10 mouse cellular contexts compared by ENCODE assay signal in the genomic region with DNA sequence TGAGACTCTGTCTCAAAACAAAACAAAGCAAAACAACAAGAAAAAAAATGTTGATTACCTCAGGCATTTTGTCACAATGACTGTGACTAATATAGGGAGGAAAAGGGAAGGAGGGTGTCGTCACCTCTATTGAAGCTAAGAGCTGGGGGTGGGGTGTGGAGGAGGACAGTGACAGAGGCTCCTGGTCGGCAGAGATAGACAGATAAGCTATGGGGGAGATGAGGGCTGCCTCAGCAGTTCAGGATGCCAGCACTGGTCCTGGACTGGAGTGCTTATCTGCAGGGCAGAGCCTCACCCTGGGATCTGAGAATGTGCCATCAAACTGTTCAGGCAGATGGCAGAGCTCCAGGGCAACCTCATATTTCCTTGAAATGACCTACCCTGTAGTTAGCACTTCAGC. TPM values are rescaled to one million over a fixed set of nuclear protein-coding genes. Genes with fewer than 3 reads are reported as not detected.
DNase-seq lines count a peak whose midpoint lies in the region; ATAC-seq and TF ChIP-seq lines count a peak whose summit lies in the region.
"Had no signal": no experiment of that assay in that cellular context is flagged by ENCODE, and none has a peak within 500 bp of the region (broad histone marks: within the 10 kb centered on the region; RNA-seq: fewer than 3 reads in every experiment).

No protein-coding gene starts in this region.

- no peaks in the 10 kb centered on the region for H3K9me3 ChIP-seq in liver, embryonic 14.5 days (ENCODE audit: control insufficient read depth, low read length)
- no peaks in the 10 kb centered on the region for H3K9me3 ChIP-seq in stomach, embryonic 16.5 days (replicated peaks; ENCODE audit: control insufficient read depth, low read length)
- H3K9me3 ChIP-seq: hindbrain, embryonic 15.5 days; neural tube, embryonic 12.5 days had no signal

- TF ChIP-seq CTCF in lung, adult 2 months (IDR thresholded peaks at IDR 0.05; ENCODE audit: insufficient read depth, low read length): no peak
- TF ChIP-seq CTCF in liver, embryonic 14.5 days (IDR thresholded peaks at IDR 0.05; ENCODE audit: low read depth): no peak; the same call in 1 of the 2 replicates

- TF ChIP-seq POLR2A in lung, adult 2 months (IDR thresholded peaks at IDR 0.05; ENCODE audit: borderline replicate concordance, extremely low read depth, low read depth, low read length): no peak

- ATAC-seq in liver, embryonic 14.5 days (ENCODE audit: insufficient read depth): peak; percentile 100
- peak; percentile 74; the same call in 1 of the 2 replicates for ATAC-seq in stomach, embryonic 16.5 days (ENCODE audit: insufficient read depth, low FRiP score)

- H3K4me1 ChIP-seq in lung, adult 2 months (ENCODE audit: control insufficient read depth, insufficient read depth, low read length): no peaks in the 10 kb centered on the region; the same call in 1 of the 2 replicates
- peaks cover 23 to 37% of the 10 kb centered on the region in 2 experiments for H3K4me1 ChIP-seq in liver, embryonic 14.5 days (replicated peaks; ENCODE audit: control insufficient read depth in 2 of 2, insufficient read depth in 2 of 2, low read length in 1 of 2)
- peaks cover 12% of the 10 kb centered on the region; the same call in 1 of the 2 replicates for H3K4me1 ChIP-seq in stomach, embryonic 16.5 days (ENCODE audit: control insufficient read depth, insufficient read depth, low read length)
- H3K4me1 ChIP-seq: hindbrain, embryonic 15.5 days; neural tube, embryonic 12.5 days had no signal

- TF ChIP-seq EP300 in liver, embryonic 14.5 days (IDR thresholded peaks at IDR 0.05; ENCODE audit: low read depth): peak; percentile 85

- no peaks in the 10 kb centered on the region for H3K27me3 ChIP-seq in liver, embryonic 14.5 days (ENCODE audit: control insufficient read depth, insufficient read depth, low read length)
- no peaks in the 10 kb centered on the region for H3K27me3 ChIP-seq in stomach, embryonic 16.5 days (ENCODE audit: control insufficient read depth, insufficient read depth, low read length)
- H3K27me3 ChIP-seq: hindbrain, embryonic 15.5 days; neural tube, embryonic 12.5 days had no signal

- H3K9ac ChIP-seq in liver, embryonic 14.5 days (replicated peaks): peak overlapping the region; percentile 49; the same call in 1 of the 2 replicates
- H3K9ac ChIP-seq in stomach, embryonic 16.5 days (ENCODE audit: low read length): no peak overlapping the region
- H3K9ac ChIP-seq: hindbrain, embryonic 15.5 days; neural tube, embryonic 12.5 days had no signal

- H3K4me3 ChIP-seq in lung, adult 2 months (replicated peaks; ENCODE audit: extremely low read depth, low read depth, low read length): no peak overlapping the region
- H3K4me3 ChIP-seq in liver, embryonic 14.5 days (ENCODE audit: insufficient read depth in 1 of 2, low read depth in 2 of 2, low read length in 2 of 2): no peak overlapping the region
- no peak overlapping the region for H3K4me3 ChIP-seq in stomach, embryonic 16.5 days (replicated peaks; ENCODE audit: low read length)
- H3K4me3 ChIP-seq: hindbrain, embryonic 15.5 days; neural tube, embryonic 12.5 days had no signal

- peak overlapping the region; percentile 75 for H3K27ac ChIP-seq in liver, embryonic 14.5 days
- no peak overlapping the region for H3K27ac ChIP-seq in stomach, embryonic 16.5 days (ENCODE audit: low read length)
- H3K27ac ChIP-seq: hindbrain, embryonic 15.5 days; neural tube, embryonic 12.5 days had no signal

- 30% methylated on average over 2 of the region's 2 CpGs for WGBS in lung, adult 2 months
- 5% methylated on average over 2 of the region's 2 CpGs for WGBS in liver, embryonic 14.5 days (ENCODE audit: insufficient replicate concordance)
- WGBS in stomach, embryonic 16.5 days: 53% methylated on average over 2 of the region's 2 CpGs

- peak; percentile 7 for DNase-seq in lung, postnatal 25 days (ENCODE audit: low spot score)
- DNase-seq in lung, adult 2 months: no peak
- peak; percentile 64 for DNase-seq in c-Kit-positive CD71-positive TER-119-negative erythroid progenitor cells, embryonic 14.5 days (ENCODE audit: low read depth)
- DNase-seq in liver, embryonic 14.5 days (ENCODE audit: low read depth in 3 of 3, low spot score in 3 of 3): peak; percentile 73 to 95 (median 91)
- DNase-seq in layer of hippocampus, adult 11-12 months (ENCODE audit: low spot score): no peak
- DNase-seq in layer of hippocampus, adult 9-10 months (ENCODE audit: low spot score): no peak
- no peak for DNase-seq in cerebellum, postnatal 14 days

- peak overlapping the region; percentile 37 for H3K4me2 ChIP-seq in liver, embryonic 14.5 days (ENCODE audit: low read depth)
- no peak overlapping the region for H3K4me2 ChIP-seq in stomach, embryonic 16.5 days (ENCODE audit: low read depth, low read length)
- H3K4me2 ChIP-seq: hindbrain, embryonic 15.5 days; neural tube, embryonic 12.5 days had no signal

- H3K36me3 ChIP-seq in liver, embryonic 14.5 days (replicated peaks; ENCODE audit: control insufficient read depth, insufficient read depth, low read depth): no peaks in the 10 kb centered on the region
- H3K36me3 ChIP-seq in stomach, embryonic 16.5 days (ENCODE audit: control insufficient read depth, insufficient read depth, low read length): no peaks in the 10 kb centered on the region
- H3K36me3 ChIP-seq: hindbrain, embryonic 15.5 days; neural tube, embryonic 12.5 days had no signal

RNA-seq across cellular contexts. Expression of a gene that starts 43.1 kb away (rescaled TPM):
- polyA plus RNA-seq in lung, adult 2 months (2012; rRNA removed): 3.9 and 6.7 TPM in 2 replicates
- polyA plus RNA-seq in liver, embryonic 14.5 days (2012; rRNA removed): 1.6 and 2.5 TPM in 2 replicates
- 2.4 and 2.8 TPM in 2 replicates for polyA plus RNA-seq in liver, embryonic 14.5 days (2014; fragmentation: Nextera tagmentation; extraction: Ambion mirVana)
- polyA plus RNA-seq in stomach, embryonic 16.5 days (2015; fragmentation: Nextera tagmentation; extraction: Ambion mirVana): 12.4 and 12.9 TPM in 2 replicates

Comparison
In these comparisons a context has a peak if more than half of its experiments do, and no peak if none do; other contexts are left out.
1. DNase-seq: peak in lung, postnatal 25 days (single experiment), c-Kit-positive CD71-positive TER-119-negative erythroid progenitor cells, embryonic 14.5 days (single experiment) and liver, embryonic 14.5 days (3 of 3); none in lung, adult 2 months (single experiment), layer of hippocampus, adult 11-12 months (single experiment), layer of hippocampus, adult 9-10 months (single experiment) and cerebellum, postnatal 14 days (0 of 2).